Mouse (Mus musculus) forebrain, embryonic 14.5 days (tissue): ENCODE measurements around the gene Aurkc. TPM values are rescaled to one million over a fixed set of nuclear protein-coding genes. Genes with fewer than 3 reads are reported as not detected.
"Not testable (repeated sequence)": the region's sequence is repeated elsewhere in the genome, so short reads cannot be mapped to it uniquely, and the experiment has no call there.

ENCODE experiments used
- ATAC-seq: fragments of 200-750 bp; cut with Nextera tagmentation; 2 replicates; pipeline ENCODE4 v1.8.0; 2017; ENCODE audit warnings: mild to moderate bottlenecking, moderate library complexity
- DNase-seq: peaks from one replicate; pipeline ENCODE4 v3.0.0-alpha.2; 2015; ENCODE audit warnings: low spot score
- H3K27ac ChIP-seq: fragments of 300-500 bp; sonication (generic); 2 replicates; pipeline ENCODE4 v1.5.1; 2014; ENCODE audit warnings: low read depth, mild to moderate bottlenecking, control low read depth, low read length, moderate library complexity
- H3K27me3 ChIP-seq: fragments of 300-500 bp; sonication (generic); replicated peaks from 2 replicates; pipeline ENCODE4 v1.6.1; 2014; ENCODE audit warnings: low read length, control low read depth, mixed read lengths; ENCODE audit not compliant: control insufficient read depth, insufficient read depth
- H3K36me3 ChIP-seq: fragments of 300-500 bp; sonication (generic); 2 replicates; pipeline ENCODE4 v1.6.1; 2014; ENCODE audit warnings: low read length, control low read depth; ENCODE audit not compliant: control insufficient read depth, insufficient read depth
- H3K4me1 ChIP-seq: fragments of 300-500 bp; sonication (generic); 2 replicates; pipeline ENCODE4 v1.6.1; 2014; ENCODE audit warnings: antibody characterized with exemption, low read length, control low read depth; ENCODE audit not compliant: control insufficient read depth, insufficient read depth
- H3K4me2 ChIP-seq: fragments of 300-500 bp; sonication (generic); 2 replicates; pipeline ENCODE4 v1.6.1; 2014; ENCODE audit warnings: mild to moderate bottlenecking, control low read depth, low read length
- H3K4me3 ChIP-seq: fragments of 300-500 bp; sonication (generic); 2 replicates; pipeline ENCODE4 v1.5.1; 2014; ENCODE audit warnings: low read depth, low read length, control low read depth
- H3K9ac ChIP-seq: fragments of 300-500 bp; sonication (generic); 2 replicates; pipeline ENCODE4 v1.6.1; 2014; ENCODE audit warnings: mild to moderate bottlenecking, low read length, control low read depth, moderate library complexity
- H3K9me3 ChIP-seq: fragments of 300-500 bp; sonication (generic); replicated peaks from 2 replicates; pipeline ENCODE4 v1.6.1; 2016; ENCODE audit warnings: low read length, control low read depth, mixed read lengths; ENCODE audit not compliant: control insufficient read depth
- WGBS: fragments of 180-500 bp; shearing (Covaris S2); extraction: QIAGEN DNeasy Blood & Tissue Kit; methylation state at CpG from one replicate; pipeline ENCODE4 v1.1.7; 2014; 5-methylcytosine and 5-hydroxymethylcytosine counted together
- polyA plus RNA-seq: library from polyadenylated mRNA; unstranded; fragments of >200 nt; fragmentation: Nextera tagmentation; extraction: Ambion mirVana; gene quantifications from 2 replicates; pipeline ENCODE4 v1.2.1, GENCODE M21; 2014

Gene Aurkc
- polyA plus RNA-seq, 1 experiment from 2014 or later: not detected

- H3K27ac ChIP-seq, DNase-seq, H3K4me1 ChIP-seq, H3K9ac ChIP-seq, H3K36me3 ChIP-seq, H3K27me3 ChIP-seq, H3K9me3 ChIP-seq, ATAC-seq, H3K4me2 ChIP-seq, H3K4me3 ChIP-seq: not testable (repeated sequence)
- 59% methylated on average over 7 of the region's 7 CpGs for WGBS
These were observed 54.7 kb downstream of the Aurkc start for GRCm38 (mm10) chr7:7049659-7050320.

Other genes with a start within 250 kb of the Aurkc start
- 32.9 and 35.5 TPM in 2 replicates for gene Zfp954, start 126.2 kb downstream of the Aurkc start, polyA plus RNA-seq
- gene Zfp773, start 141.5 kb downstream of the Aurkc start, polyA plus RNA-seq: 11.3 and 13.7 TPM in 2 replicates
- 4.5 and 5.2 TPM in 2 replicates for gene Zfp418, start 176.0 kb downstream of the Aurkc start, polyA plus RNA-seq
- 10.4 and 10.5 TPM in 2 replicates for gene Zfp772, start 214.7 kb downstream of the Aurkc start, polyA plus RNA-seq